Mouse (Mus musculus) embryonic fibroblast, embryonic 13.5 days (primary cell): ENCODE data around the gene Agap1.

ENCODE experiments used
- CTCF ChIP-seq: IDR thresholded peaks from 2 replicates; pipeline ENCODE4 v1.5.1; 2011; ENCODE audit warnings: mild to moderate bottlenecking, control low read depth, low read length, moderate library complexity, borderline replicate concordance; ENCODE audit not compliant: insufficient read depth
- POLR2A ChIP-seq: IDR thresholded peaks from 2 replicates; pipeline ENCODE4 v1.6.1; 2011; ENCODE audit warnings: low read depth, mild to moderate bottlenecking, control low read depth, low read length, moderate library complexity

DNA sequence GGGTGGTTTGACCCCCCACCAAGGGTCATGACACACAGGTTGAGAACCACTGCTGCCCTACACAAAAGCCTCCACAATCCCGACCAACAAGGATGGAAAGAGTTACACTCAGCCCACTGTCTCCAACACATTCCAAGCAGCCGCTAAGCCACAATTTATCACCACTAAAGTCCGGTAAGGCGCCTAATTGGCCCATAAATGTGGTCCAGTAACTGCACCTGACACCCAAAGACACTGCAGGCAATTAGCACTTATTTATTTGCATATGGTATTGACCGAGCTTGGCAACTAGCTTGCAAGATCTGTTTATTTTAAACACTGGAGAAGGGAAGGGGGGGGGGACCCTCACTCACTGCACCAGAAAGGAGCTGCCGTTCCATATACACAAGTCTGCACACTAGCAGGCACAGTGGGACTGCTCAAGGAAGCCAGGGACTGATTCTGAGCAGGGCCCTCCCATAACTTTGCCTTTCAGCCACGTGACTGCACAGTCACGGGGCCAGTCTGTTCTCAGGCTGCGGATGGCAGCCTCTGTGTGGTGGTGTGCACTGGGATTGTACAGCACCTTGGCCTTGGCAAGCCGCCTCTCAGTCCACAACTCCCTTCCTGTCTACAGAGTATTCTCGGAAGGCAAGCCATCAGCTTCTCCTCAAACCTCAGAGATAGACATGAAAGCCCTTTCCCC lies 445.3 kb downstream of the Agap1 start:
- TF ChIP-seq POLR2A, result no peak
- no peak for TF ChIP-seq CTCF
